Mouse (Mus musculus): Measurements from ENCODE around the gene Pde11a.

DNA sequence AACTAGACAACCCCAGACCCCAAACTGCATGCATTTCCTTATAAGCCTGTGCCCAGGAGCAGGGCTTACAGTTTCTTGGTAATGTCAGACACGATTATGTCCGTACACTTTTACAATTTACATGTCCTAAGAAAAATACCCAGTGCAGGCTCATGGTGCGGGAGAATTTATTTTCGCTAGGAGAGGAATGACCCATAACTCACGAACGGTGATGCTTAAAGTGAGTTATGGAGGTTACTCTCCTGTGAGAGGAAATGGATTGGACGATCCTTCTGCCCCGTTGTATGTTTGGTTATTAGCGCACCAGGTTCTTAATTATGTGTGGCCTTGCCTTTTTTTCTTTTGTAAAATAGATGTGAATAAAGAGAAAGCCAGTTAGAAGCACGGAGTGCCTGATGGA lies 270.4 kb downstream of the Pde11a start:
- TF ChIP-seq CTCF (IDR thresholded peaks at IDR 0.05; ENCODE audit: low read depth, low read length) (no peak), POLR2A (IDR thresholded peaks at IDR 0.05; ENCODE audit: extremely low read depth, insufficient read depth, low read length) (no peak)
